Mouse (Mus musculus) midbrain, embryonic 16.5 days (tissue): Measurements from ENCODE around the gene Itpr1. TPM values are rescaled to one million over a fixed set of nuclear protein-coding genes. Genes with fewer than 3 reads are reported as not detected.

Experiments
- ATAC-seq: fragments of 200-750 bp; cut with Nextera tagmentation; 2 replicates; pipeline ENCODE4 v1.8.0; 2017; ENCODE audit warnings: moderate TSS enrichment
- H3K27ac ChIP-seq: fragments of 300-500 bp; sonication (generic); 2 replicates; pipeline ENCODE4 v1.5.1; 2014; ENCODE audit warnings: mild to moderate bottlenecking, low read length, mixed read lengths
- H3K27me3 ChIP-seq: fragments of 300-500 bp; sonication (generic); 2 replicates; pipeline ENCODE4 v1.6.1; 2014; ENCODE audit warnings: low read depth, low read length, mixed read lengths; ENCODE audit not compliant: control insufficient read depth, insufficient read depth
- H3K36me3 ChIP-seq: fragments of 300-500 bp; sonication (generic); 2 replicates; pipeline ENCODE4 v1.6.1; 2014; ENCODE audit warnings: mild to moderate bottlenecking, low read length, moderate library complexity, mixed read lengths; ENCODE audit not compliant: control insufficient read depth, insufficient read depth
- H3K4me1 ChIP-seq: fragments of 300-500 bp; sonication (generic); 2 replicates; pipeline ENCODE4 v1.6.1; 2014; ENCODE audit warnings: mild to moderate bottlenecking, low read length, mixed read lengths; ENCODE audit not compliant: control insufficient read depth, insufficient read depth
- H3K4me2 ChIP-seq: fragments of 300-500 bp; sonication (generic); 2 replicates; pipeline ENCODE4 v1.6.1; 2014; ENCODE audit warnings: mild to moderate bottlenecking, low read length, mixed read lengths
- H3K4me3 ChIP-seq: fragments of 300-500 bp; sonication (generic); 2 replicates; pipeline ENCODE4 v1.5.1; 2014; ENCODE audit warnings: low read depth, mild to moderate bottlenecking, low read length, moderate library complexity, mixed read lengths
- H3K9ac ChIP-seq: fragments of 300-500 bp; sonication (generic); 2 replicates; pipeline ENCODE4 v1.6.1; 2014; ENCODE audit warnings: low read depth, low read length, mixed read lengths
- H3K9me3 ChIP-seq: fragments of 300-500 bp; sonication (generic); replicated peaks from 2 replicates; pipeline ENCODE4 v1.6.1; 2014; ENCODE audit warnings: mild to moderate bottlenecking, low read length, mixed read lengths; ENCODE audit not compliant: control insufficient read depth, poor library complexity, severe bottlenecking
- WGBS: fragments of 180-500 bp; shearing (Covaris S2); extraction: QIAGEN DNeasy Blood & Tissue Kit; methylation state at CpG from one replicate; pipeline ENCODE4 v1.1.7; 2014; 5-methylcytosine and 5-hydroxymethylcytosine counted together
- polyA plus RNA-seq: library from polyadenylated mRNA; unstranded; fragments of >200 nt; fragmentation: Nextera tagmentation; extraction: Ambion mirVana; gene quantifications from 2 replicates; pipeline ENCODE4 v1.2.1, GENCODE M21; 2015

Gene Itpr1
- polyA plus RNA-seq, 1 experiment from 2014 or later, result 4.2 TPM

- H3K4me1 ChIP-seq, result no peaks in the 10 kb centered on the region
- ATAC-seq, result no peak
- H3K9me3 ChIP-seq, result no peaks in the 10 kb centered on the region
- 82% methylated on average over 16 of the region's 16 CpGs for WGBS
- no peak overlapping the region for H3K9ac ChIP-seq
- no peaks in the 10 kb centered on the region for H3K27me3 ChIP-seq
- no peaks in the 10 kb centered on the region for H3K36me3 ChIP-seq
- no peak overlapping the region for H3K4me3 ChIP-seq
- no peak overlapping the region for H3K4me2 ChIP-seq
- no peak overlapping the region for H3K27ac ChIP-seq
Observed at GRCm38 (mm10) chr6:108410771-108411170, 197.9 kb downstream of the Itpr1 start.

GRCm38 (mm10) chr6:108411201-108411600 is 198.3 kb downstream of the Itpr1 start:
- Histone ChIP-seq H3K4me2 (no peak overlapping the region), H3K27ac (no peak overlapping the region), H3K36me3 (no peaks in the 10 kb centered on the region), H3K4me3 (no peak overlapping the region), H3K9ac (no peak overlapping the region), H3K9me3 (no peaks in the 10 kb centered on the region), H3K27me3 (no peaks in the 10 kb centered on the region), H3K4me1 (no peaks in the 10 kb centered on the region)
- ATAC-seq, result no peak
- 92% methylated on average over 4 of the region's 4 CpGs for WGBS

- 92% methylated on average over 8 of the region's 8 CpGs for WGBS
- no peak overlapping the region for H3K4me3 ChIP-seq
- no peaks in the 10 kb centered on the region for H3K36me3 ChIP-seq
- no peaks in the 10 kb centered on the region for H3K9me3 ChIP-seq
- no peaks in the 10 kb centered on the region for H3K4me1 ChIP-seq
- no peak overlapping the region for H3K4me2 ChIP-seq
- no peak for ATAC-seq
- H3K27me3 ChIP-seq, result no peaks in the 10 kb centered on the region
- H3K27ac ChIP-seq, result no peak overlapping the region
- no peak overlapping the region for H3K9ac ChIP-seq
Observed at GRCm38 (mm10) chr6:108413006-108413405, 200.1 kb downstream of the Itpr1 start.

GRCm38 (mm10) chr6:108413593-108413992 is 200.7 kb downstream of the Itpr1 start:
- H3K27me3 ChIP-seq, result no peaks in the 10 kb centered on the region
- no peak for ATAC-seq
- H3K4me1 ChIP-seq, result no peaks in the 10 kb centered on the region
- WGBS, result 95% methylated on average over 9 of the region's 9 CpGs
- H3K4me3 ChIP-seq, result no peak overlapping the region
- H3K9ac ChIP-seq, result no peak overlapping the region
- H3K27ac ChIP-seq, result no peak overlapping the region
- no peaks in the 10 kb centered on the region for H3K36me3 ChIP-seq
- H3K4me2 ChIP-seq, result no peak overlapping the region
- H3K9me3 ChIP-seq, result no peaks in the 10 kb centered on the region

GRCm38 (mm10) chr6:108415847-108416246 is 203.0 kb downstream of the Itpr1 start:
- Histone ChIP-seq H3K27me3 (no peaks in the 10 kb centered on the region), H3K9me3 (no peaks in the 10 kb centered on the region), H3K4me2 (no peak overlapping the region), H3K9ac (no peak overlapping the region), H3K4me1 (no peaks in the 10 kb centered on the region), H3K36me3 (no peaks in the 10 kb centered on the region), H3K27ac (no peak overlapping the region), H3K4me3 (no peak overlapping the region)
- no peak for ATAC-seq
- 88% methylated on average over 4 of the region's 4 CpGs for WGBS

- Histone ChIP-seq H3K36me3 (no peaks in the 10 kb centered on the region), H3K9ac (no peak overlapping the region), H3K27me3 (no peaks in the 10 kb centered on the region), H3K9me3 (no peaks in the 10 kb centered on the region), H3K27ac (no peak overlapping the region), H3K4me3 (no peak overlapping the region), H3K4me2 (no peak overlapping the region), H3K4me1 (no peaks in the 10 kb centered on the region)
- peak; percentile 96 for ATAC-seq
- 29% methylated on average over 8 of the region's 8 CpGs for WGBS
Observed at GRCm38 (mm10) chr6:108417508-108417907, 204.6 kb downstream of the Itpr1 start.

- no peak overlapping the region for H3K4me3 ChIP-seq
- no peaks in the 10 kb centered on the region for H3K9me3 ChIP-seq
- no peaks in the 10 kb centered on the region for H3K27me3 ChIP-seq
- no peaks in the 10 kb centered on the region for H3K36me3 ChIP-seq
- no peak overlapping the region for H3K9ac ChIP-seq
- H3K4me1 ChIP-seq, result no peaks in the 10 kb centered on the region
- H3K4me2 ChIP-seq, result no peak overlapping the region
- no peak overlapping the region for H3K27ac ChIP-seq
- no peak for ATAC-seq
- 92% methylated on average over 7 of the region's 7 CpGs for WGBS
Observed at GRCm38 (mm10) chr6:108418218-108418617, 205.3 kb downstream of the Itpr1 start.

- ATAC-seq, result peak; percentile 53; the same call in 1 of the 2 replicates
- WGBS, result 56% methylated on average over 9 of the region's 9 CpGs
- H3K4me2 ChIP-seq, result no peak overlapping the region
Observed at GRCm38 (mm10) chr6:108424749-108425584, 212.1 kb downstream of the Itpr1 start.

GRCm38 (mm10) chr6:108426789-108427188 is 213.9 kb downstream of the Itpr1 start:
- Histone ChIP-seq H3K9me3 (no peaks in the 10 kb centered on the region), H3K9ac (0 out of 2 replicates have a peak overlapping the region, but pooled peaks have one; percentile 17), H3K4me3 (no peak overlapping the region), H3K27me3 (no peaks in the 10 kb centered on the region), H3K4me2 (peak overlapping the region; percentile 38), H3K36me3 (no peaks in the 10 kb centered on the region), H3K27ac (peak overlapping the region; percentile 50), H3K4me1 (peaks cover 13% of the 10 kb centered on the region)
- ATAC-seq, result peak; percentile 82
- 12% methylated on average over 10 of the region's 10 CpGs for WGBS

More at GRCm38 (mm10) chr6:108424749-108425584, 212.1 kb downstream of the Itpr1 start:
- Histone ChIP-seq H3K4me3 (no peak overlapping the region), H3K36me3 (no peaks in the 10 kb centered on the region), H3K27ac (no peak overlapping the region), H3K9ac (no peak overlapping the region), H3K9me3 (no peaks in the 10 kb centered on the region), H3K4me1 (peaks cover 13% of the 10 kb centered on the region), H3K27me3 (no peaks in the 10 kb centered on the region)
